Comparison of ENCODE assay signal across 16 mouse cellular contexts in genomic region chr4:44674973-44675372, GRCm38 (mm10). TPM values are rescaled to one million over a fixed set of nuclear protein-coding genes. Genes with fewer than 3 reads are reported as not detected.
"Had no signal": no experiment of that assay in that cellular context is flagged by ENCODE, and none has a peak within 500 bp of the region (broad histone marks: within the 10 kb centered on the region; RNA-seq: fewer than 3 reads in every experiment).

No protein-coding gene starts in this region.

- H3K9ac ChIP-seq: kidney, embryonic 15.5 days; liver, embryonic 15.5 days; neural tube, embryonic 13.5 days had no signal

- H3K27ac ChIP-seq: kidney, embryonic 15.5 days; left cerebral cortex, adult 2 months; limb, embryonic 10.5 days; liver, embryonic 15.5 days; midbrain, embryonic 10.5 days; neural tube, embryonic 13.5 days had no signal

- H3K4me1 ChIP-seq: kidney, embryonic 15.5 days; liver, embryonic 15.5 days had no signal

- H3K4me2 ChIP-seq: kidney, embryonic 15.5 days; liver, embryonic 11.5 days; liver, embryonic 15.5 days; neural tube, embryonic 13.5 days had no signal

- ATAC-seq: lung, postnatal 0 days had no signal

- H3K9me3 ChIP-seq: kidney, embryonic 15.5 days; limb, embryonic 10.5 days; liver, embryonic 15.5 days; midbrain, embryonic 10.5 days; neural tube, embryonic 13.5 days had no signal

- H3K36me3 ChIP-seq: kidney, embryonic 15.5 days; limb, embryonic 10.5 days; liver, embryonic 15.5 days; neural tube, embryonic 13.5 days had no signal

- DNase-seq: kidney, postnatal 14 days; lung, adult 2 months; lung, postnatal 4 days; midbrain, embryonic 14.5 days; retina, postnatal 1 day; right cerebral cortex, postnatal 4 days; thymus, adult 18-20 months; thymus, postnatal 14 days had no signal

- H3K4me3 ChIP-seq: kidney, embryonic 15.5 days; left cerebral cortex, adult 2 months; limb, embryonic 10.5 days; liver, embryonic 15.5 days; midbrain, embryonic 10.5 days; neural tube, embryonic 13.5 days had no signal

RNA-seq across cellular contexts. Expression of gene Pax5, which starts 35.3 kb away (rescaled TPM):
- polyA plus RNA-seq: liver, embryonic 11.5 days had no signal
